Mouse (Mus musculus): ENCODE results near the gene Add3. TPM values are rescaled to one million over a fixed set of nuclear protein-coding genes. Genes with fewer than 3 reads are reported as not detected.

Add3 gene
- total RNA-seq, 2 experiments from 2014 or later: 63.4 to 65.2 TPM

DNA sequence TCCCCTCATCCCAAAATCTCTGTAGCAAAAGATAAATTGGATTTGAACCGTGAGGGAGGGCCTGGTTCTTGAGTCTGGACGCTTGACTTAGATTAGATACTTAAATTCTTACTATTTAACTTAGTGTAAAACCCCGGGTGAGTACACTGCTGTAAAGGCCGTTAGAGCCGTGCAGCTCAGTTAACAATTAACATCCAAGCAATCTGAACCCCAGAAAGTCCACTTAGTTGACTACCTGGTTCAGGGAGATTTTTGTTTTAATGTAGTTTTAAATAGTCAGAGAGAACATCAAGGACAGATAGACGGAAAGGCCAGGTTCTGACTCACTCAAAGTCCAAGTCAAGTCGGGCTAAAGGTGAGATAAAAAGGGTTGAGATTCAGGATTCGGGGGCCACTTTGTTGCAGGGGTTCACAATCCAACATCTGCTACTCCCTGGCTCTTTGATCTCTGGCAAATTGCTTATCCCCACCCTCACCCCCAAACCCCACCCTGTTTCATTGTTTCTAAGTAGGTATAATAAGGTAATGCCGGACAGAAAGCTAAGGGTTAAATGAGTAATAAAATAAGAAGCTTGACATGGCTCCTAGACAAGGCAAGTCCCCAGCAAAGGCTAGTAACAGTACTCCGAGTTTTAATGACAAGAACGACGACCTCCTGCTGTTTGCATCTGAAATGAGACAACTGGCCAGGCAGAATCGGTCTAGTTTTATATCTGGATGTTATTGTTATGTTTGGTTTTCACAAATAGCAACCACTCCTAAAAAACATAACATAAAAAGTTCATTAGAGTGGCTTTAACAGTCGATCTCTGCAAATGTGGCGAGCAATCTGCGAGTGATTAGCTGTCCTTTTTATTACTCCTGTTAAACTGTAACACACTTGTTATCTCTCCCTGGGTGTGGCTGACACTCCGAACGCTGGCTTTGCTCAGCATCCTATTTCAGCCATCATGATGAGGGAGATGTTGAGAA lies 12.6 kb upstream of the Add3 start:
- no peak for DNase-seq
- intact Hi-C loops (cut with DNase I): loop anchor here (5.0 kb wide), 1 partner anchor 50 kb away; no protein-coding TSS in a partner anchor

DNA sequence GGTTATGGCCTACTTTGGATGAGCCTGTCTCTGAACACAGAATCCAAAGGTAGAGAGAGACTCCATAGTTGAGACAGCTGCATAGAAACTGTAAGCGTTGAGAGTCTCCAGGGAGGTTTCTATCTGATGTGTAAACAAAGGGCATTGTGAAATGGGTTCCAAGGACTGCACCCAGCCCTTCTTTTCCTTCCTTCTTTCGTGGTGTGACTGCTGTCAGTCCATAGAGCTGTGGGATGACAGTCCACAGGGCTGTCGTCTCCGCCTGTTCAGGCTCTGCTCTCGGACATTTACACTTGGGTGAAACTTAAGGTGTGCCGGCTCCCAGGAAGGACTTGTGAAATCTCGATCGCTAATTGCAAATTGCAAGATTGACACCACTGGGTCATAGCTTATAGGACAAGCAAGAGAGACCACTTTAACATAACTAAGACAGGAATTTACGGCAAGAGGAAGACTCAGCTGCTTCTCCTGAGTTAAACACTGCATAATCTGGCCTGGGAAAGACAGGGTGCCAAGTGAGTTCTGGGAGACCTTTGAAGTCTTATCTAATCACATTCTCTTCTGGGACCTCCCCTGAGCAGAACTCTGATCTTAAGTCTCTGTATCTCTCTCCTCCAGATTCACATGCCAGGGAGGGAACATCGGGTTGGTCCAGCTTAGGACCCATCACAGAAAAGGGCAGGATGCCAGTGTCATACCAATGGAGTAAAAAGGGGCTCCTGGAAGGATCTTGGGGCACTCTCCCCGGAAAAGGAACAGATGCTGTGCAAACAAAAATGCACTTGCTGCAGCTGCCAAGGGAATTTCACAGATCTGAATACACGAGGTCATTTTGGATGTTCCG lies 11.5 kb upstream of the Add3 start:
- DNase-seq: no peak
- intact Hi-C loops (cut with DNase I): loop anchor here (5.0 kb wide), 1 partner anchor 51 kb away; no protein-coding TSS in a partner anchor

DNA sequence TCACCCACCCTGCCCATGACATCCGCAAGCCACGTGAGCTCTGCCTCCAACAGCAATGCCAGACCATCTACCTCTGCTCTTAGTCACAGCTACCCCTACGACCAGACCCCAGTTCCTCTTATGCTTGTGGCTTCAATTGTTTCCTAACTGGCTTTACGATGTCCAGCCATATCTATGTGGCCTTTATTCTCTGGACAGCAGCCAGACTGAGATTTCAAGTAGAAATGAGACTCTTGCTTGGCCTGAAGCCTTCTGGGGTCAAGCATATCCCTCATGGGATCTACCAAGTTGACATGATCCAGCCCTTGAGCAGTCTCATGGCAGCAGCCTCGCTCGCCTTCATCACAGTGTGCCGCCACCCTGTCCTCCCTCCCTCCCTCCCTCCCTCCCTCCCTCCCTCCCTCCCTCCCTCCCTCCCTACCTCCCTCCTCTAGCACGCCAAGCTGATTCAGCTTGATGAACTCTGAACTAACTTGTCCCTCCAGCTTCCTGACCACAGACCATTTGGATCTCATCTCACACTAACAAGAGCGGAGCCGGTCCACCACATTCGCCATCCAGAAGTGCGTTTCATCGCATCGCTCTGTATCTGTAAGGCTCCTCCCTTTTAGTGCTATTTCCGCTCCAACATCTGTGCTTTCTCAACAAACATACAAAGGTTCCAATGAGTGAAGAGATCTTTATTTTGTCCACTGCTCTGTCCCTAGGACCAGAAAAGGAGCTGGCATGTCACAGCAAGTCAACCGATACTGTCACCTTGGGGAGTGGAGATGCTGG lies 9.7 kb upstream of the Add3 start:
- intact Hi-C loops (cut with DNase I): no loop called here
- DNase-seq: peak in 1 of 2 experiments; percentile 50

DNA sequence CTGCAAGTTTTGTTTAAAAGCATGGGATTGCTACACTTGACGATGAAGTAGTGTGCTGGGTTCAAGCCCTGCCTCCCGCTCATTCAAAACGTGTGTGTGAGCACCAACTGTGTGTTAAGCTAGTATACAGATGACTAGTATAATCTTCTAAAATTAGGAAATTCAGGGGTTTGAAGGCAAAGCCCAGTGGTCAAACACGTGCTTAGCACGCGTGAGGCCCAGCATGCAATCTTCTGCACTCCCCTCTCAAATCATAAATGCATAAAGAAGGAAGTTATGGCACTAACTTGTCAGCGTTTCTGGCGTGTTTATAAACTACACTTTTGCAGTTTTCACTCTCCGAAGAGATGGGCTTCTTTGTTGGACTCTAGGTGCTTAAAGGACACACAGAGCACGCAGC lies 7.8 kb upstream of the Add3 start:
- intact Hi-C loops (cut with DNase I): no loop called here
- DNase-seq: no peak

DNA sequence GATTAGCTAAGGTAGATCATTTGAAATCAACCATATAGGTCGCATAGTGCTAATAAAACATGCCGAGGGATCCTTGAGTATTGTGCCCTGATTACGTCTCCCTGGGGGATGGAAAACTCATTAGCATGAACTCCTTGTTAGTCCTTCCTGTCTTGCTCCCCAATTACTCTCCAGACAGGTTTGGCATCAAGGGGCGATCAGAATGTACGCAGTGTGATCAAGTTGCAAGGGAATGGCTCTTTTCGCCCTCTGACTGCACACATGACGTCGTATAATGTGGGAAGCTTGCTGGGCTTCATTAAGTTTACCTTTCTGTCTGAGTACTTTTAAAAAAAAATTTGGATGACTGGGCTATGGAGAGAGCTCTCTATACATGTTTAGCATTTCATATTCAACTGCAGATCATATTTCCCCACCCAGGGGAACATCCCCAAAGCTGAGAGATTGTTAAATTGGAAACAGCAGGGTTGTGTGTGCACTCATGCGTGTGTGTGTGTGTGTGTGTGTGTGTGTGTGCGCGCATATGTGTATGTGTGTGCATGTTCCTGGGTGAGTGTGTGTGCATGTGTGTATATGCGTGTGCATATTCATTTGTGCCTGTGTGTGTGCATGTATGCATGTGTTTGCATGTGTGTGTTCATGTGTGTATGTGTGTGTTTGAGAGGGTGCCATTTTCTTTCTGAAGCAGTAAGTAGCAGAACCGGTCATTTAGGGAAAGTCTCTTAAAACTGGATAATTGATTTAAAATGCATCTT lies 3.7 kb upstream of the Add3 start:
- DNase-seq: no peak
- intact Hi-C loops (cut with DNase I): no loop called here

DNA sequence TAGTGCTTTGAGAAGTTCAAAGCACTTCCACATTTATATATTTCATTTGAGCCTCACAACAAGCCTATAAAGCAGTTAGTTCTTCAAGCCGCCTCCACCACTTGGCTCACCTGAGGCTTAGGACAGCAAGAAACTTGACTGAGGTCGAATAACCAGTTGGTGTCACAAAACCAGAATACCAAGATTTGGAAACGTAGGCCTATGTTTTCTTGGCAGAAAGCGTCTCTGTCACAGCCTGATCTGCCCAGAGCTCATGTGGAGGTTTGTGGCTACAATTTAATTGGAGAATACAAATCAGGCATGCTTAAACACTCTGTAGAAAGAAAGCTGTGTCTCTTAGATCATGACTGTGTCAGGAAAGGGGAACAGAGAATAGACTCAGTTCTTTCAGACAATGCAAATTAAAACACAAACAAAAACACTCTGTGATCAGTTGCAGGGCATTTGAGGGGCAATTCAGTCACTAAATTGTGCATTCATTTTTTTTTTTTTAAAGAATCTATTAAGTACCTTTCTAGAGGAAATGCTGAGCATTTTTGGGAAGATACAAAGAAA lies 3.0 kb upstream of the Add3 start:
- no peak for DNase-seq
- intact Hi-C loops (cut with DNase I): no loop called here

DNA sequence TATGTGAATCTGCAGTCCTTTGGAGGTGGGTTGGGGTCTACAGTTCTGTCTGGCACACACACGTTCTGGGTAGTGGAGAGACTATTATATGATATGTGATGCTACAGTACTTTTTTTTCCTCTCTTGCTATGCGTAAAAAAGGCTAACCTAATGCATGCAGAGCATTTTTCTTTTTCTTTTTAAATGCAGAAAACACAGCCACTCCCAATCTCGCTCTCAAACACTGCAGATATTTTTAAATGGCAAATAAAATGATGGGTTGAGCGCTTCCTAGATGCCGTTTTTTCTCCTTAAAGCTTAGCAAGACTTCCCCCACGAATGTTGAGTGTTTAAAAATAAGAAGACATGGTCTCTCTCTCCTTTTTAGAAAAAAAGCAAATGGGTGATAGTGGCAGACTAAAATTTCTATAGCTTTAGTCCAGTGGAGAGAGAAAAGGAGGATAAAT lies 584 bp downstream of the Add3 start:
- intact Hi-C loops (cut with DNase I): loop anchor here (5.0 kb wide), 3 partner anchors 51 to 186 kb away; partner anchors contain the start of gene Xpnpep1
- no peak for DNase-seq

DNA sequence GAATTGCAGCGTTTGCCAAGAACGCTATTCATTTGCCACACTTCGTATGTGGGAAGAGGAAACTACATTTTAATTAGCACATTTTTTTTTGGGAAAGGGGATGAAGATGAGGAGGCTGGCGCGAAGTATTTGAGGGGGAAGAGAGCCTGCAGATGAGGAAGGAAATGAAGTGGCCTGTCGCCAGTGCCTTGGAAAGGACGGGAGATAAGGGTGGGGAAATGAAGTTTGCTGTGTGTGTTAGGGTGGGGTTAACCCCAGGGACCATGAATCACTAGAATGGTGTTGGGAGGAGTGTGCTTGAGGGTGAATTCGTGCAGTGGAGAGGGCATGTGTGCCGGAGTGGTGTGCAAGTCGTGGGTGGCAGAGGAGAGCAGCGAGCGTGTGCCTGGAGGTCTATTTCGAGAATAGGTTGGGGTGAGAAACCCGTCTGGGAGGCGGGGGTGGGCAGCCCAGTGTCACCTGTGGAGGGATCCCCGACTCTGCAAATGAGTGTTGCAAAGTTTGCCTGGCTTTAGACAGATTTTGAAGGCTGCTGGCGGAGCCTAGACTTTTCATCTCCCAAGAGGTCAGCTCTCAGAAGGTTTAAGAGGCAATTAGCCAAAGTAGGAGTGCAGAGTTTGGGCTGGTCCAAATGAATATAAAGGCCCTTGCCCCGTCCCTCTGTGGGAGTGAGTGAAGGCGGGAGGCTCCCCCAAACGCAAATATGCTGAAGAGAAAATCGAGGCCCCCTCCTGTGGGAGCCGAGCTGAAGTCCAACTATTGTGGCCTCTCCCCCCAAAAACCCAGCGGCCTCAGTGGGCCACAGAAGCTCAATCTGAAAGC lies 1.2 kb downstream of the Add3 start:
- peak; percentile 71 to 72 for DNase-seq
- intact Hi-C loops (cut with DNase I): loop anchor here (2.0 to 5.0 kb wide), 4 partner anchors 51 to 186 kb away; partner anchors contain the start of gene Xpnpep1

DNA sequence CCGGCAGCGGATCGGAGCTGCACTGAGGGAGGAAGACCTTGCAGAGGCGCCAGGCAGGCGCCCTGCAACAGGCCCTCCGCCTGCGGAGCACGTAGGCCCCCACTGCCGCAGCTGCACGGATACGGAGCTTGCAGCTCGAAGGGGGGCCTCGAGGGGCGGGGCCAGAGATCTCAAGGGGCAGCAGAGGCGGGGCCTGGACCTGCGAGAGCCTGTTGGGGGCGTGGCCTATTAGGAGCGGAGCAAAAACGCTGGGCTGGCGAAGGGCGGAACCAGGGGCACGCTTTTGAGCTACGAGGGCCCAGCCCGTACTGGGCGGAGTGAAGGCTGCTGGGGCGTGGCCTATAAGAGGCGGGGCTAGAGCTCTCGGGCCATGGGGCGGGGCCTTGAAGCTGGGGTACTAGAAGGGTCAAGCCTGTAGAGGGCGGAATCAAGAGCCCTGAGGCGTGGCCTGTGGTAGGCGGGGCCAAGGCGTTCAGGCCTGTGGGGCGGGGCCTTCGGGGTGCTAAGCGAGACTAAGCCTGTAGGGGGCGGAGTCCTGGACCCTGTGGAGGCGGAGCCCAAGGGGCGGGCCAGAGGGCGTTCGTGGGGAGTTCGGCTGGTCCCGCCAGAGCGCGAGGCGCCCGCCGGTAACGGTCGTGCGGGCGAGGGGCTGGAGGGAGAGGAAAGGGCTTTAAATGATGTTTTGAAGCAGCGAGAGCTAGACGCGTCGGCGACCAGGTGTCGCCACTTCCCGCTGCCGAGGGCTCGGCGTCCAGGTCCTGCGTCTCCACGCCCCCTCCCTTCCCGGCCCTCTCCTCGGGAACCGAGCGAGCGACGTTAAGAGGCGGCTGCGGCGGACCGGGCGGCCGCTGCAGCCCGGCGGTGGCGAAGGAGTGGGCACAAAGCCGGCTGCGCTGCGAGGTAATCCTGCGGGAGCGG lies 2.2 kb downstream of the Add3 start:
- peak; percentile 100 for DNase-seq
- intact Hi-C loops (cut with DNase I): loop anchor here (2.0 to 5.0 kb wide), 4 partner anchors 50 to 185 kb away; partner anchors contain the start of gene Xpnpep1

DNA sequence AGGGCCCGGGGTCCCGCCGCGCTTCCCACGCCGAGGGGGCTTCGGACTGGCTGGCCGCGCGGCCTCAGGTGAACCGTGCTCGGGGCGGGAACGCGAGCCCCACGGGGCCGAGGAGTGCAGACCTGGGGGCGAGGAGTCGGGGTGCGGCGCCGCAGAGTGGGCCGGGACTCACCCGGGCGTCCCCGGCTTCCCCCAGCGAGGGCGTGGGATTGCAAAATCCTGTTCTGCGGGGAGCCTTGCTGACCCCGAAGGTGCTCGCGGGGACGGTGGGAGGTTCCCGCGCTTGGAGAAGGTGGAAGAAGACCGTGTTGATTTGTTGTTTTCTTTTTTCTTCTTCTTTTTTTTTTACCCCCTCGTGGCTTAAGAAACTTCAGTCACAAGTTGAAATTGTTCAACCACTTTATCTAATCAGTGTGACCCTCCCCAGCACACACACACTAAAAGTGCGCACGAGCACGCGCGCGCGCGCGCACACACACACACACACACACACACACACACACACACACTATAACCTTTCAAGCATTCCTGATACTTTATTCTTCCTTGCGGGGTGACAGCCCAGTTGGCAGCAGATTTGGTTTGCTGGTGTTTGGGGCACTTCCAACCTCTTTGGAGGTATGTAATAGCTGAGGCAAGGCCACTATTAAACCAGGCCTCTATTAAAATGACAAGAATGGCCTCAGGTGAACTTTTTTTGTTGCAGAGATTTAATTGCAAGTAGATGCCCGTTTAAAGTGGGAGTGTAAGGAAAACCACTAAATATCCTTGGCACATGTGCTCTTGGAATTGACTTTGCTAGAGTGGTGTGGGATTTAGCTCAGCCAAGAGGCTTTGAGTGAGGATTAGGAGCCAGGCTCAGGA lies 3.1 kb downstream of the Add3 start:
- DNase-seq: peak; percentile 20 to 48
- intact Hi-C loops (cut with DNase I): loop anchor here (2.0 to 5.0 kb wide), 4 partner anchors 49 to 184 kb away; partner anchors contain the start of gene Xpnpep1

DNA sequence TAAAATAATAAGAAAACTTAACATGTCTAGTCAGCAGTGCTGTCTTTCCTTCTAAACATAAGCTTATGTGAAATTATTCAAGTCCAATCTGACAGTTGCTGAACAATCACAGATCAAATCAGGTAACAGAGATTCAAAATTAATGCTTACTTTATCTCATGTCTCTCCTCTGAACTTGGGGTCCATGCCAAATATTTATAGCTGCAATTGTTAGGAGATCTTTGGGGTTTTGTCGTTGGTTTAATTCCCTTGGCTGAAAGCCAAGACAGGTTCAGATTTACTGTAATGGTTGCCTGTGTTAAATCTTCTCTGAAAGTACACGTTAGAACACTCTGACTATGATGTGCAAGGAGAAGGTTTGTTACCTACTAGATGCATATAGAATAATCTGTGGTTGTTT lies 4.8 kb downstream of the Add3 start:
- intact Hi-C loops (cut with DNase I): loop anchor here (2.0 kb wide), 1 partner anchor 78 kb away; no protein-coding TSS in a partner anchor
- DNase-seq: no peak

DNA sequence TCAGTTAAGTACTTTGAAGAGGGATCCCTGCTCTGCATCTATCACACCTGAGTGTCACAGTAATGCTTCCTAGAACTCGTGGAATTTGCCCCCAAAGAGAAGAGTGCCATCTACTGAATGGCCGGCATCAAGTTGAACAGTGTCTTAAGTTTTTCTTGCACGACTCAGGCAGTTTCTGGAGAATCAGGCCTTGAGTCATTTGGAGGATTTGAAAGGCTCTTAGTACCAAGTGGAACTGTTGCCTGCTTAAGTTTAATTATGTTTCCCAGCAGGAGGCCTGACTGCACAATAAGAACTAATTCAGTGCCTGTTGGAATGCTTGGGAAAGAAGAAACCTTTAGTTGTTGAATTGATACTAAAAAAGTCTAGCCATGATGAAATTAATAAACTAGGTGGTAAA lies 9.1 kb downstream of the Add3 start:
- intact Hi-C loops (cut with DNase I): no loop called here
- no peak for DNase-seq

DNA sequence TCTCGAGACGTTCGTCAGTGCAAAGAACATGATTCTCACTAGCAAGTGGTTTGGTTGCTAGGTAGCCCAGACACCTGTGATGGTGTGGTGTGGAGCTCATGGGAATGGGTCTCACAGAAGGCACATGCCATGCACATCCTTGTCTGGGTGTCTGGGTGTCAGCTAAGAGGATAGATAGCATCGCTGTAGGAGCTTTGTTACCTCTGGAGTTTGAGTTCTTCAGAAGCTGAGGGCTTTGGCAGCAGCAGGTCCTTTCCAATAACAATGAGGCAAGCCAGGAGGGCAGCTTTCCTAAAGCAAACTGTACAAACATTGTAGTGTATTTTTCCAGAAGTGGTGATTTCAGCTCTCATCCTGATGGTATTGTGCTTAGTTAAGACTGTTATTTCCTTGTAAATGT lies 12.2 kb downstream of the Add3 start:
- intact Hi-C loops (cut with DNase I): no loop called here
- peak in 1 of 2 experiments; percentile 2 for DNase-seq

DNA sequence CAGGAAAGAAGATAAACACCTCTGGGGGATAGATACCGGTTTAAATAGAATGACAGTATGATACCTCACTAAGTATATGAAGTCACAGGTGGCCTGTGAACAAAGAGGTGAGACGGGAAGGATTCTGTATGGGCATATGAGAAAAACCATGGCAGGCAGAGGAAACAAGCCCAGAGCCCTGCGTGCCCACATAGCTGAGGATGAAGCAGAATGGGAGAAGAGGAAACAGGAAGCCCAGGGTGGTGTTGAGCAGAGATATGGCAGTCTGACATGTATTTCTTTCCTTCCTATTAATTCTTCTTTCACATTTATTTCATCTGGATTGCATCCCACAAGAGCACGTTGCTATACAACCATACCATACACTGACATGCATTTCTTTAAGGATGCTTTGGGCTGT lies 12.9 kb downstream of the Add3 start:
- intact Hi-C loops (cut with DNase I): no loop called here
- peak in 1 of 2 experiments; percentile 0 for DNase-seq

DNA sequence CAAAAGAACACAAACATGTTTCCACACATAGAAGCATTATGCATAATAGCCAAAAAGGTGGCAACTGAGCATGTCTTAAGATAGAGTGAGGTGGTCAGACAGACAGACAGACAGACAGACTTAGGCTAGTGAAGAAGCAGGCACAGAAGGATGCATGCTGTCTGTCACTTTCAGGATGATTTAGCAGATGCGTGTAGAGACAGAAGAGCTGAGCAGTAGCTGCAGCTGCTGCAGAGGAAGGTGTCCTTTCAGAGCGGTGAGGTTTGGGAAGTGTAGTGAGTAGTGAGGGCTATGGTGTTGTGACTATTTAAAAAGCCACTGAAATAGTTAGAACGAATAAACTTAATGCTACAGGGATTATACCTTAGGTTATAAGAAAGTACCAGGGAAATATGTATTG lies 13.9 kb downstream of the Add3 start:
- intact Hi-C loops (cut with DNase I): no loop called here
- no peak for DNase-seq

DNA sequence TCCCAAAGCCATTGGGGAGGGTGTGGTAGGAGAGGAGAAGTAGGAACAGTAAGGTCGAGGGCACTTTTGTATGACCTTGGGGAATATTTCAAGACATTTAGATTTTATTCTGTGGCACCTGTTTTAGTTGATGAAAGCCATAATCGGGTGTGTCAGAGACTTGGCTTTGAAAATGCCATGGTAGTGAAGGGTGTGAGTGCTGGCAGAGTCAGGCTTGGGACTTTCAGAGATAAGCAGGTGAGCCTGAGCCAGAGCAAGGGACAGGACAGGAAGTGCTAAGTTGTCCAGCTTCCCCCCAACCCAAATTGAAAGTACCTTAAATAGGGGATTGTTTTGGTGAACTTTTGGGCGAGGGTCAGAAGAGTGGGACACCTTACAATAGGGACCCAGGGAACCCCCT lies 16.1 kb downstream of the Add3 start:
- intact Hi-C loops (cut with DNase I): no loop called here
- DNase-seq: no peak
